In the genomic region with DNA sequence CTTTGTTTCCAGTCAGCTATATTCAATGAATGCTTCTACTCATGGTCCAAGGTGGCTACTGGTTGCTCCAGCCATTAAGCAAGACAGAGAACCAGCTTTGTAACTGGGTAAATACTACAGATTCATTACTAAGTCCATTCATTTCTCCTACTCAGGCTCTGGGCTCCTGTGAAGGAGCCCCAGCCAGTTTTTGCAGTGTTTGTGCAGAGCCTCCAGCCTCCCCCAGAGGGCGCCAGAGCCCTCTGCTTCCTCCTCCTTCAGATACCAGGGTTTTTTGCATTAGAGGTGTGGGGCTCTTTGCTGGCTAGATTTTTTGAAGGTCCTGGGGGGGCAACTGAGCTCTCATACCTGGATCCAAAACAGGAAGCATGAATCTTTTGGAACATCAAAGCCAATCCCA, we compare ENCODE assay signal across 9 mouse cellular contexts. TPM values are rescaled to one million over a fixed set of nuclear protein-coding genes. Genes with fewer than 3 reads are reported as not detected.
DNase-seq lines count a peak whose midpoint lies in the region; ATAC-seq and TF ChIP-seq lines count a peak whose summit lies in the region.
"Had no signal": no experiment of that assay in that cellular context is flagged by ENCODE, and none has a peak within 500 bp of the region (broad histone marks: within the 10 kb centered on the region; RNA-seq: fewer than 3 reads in every experiment).

No protein-coding gene starts in this region.

- H3K4me2 ChIP-seq in liver, embryonic 13.5 days, result no peak overlapping the region
- no peak overlapping the region for H3K4me2 ChIP-seq in neural tube, embryonic 15.5 days
- H3K4me2 ChIP-seq: heart, embryonic 15.5 days had no signal

- H3K9ac ChIP-seq in heart, adult 2 months (ENCODE audit: low read depth, low read length), result no peak overlapping the region
- no peak overlapping the region for H3K9ac ChIP-seq in liver, embryonic 13.5 days
- H3K9ac ChIP-seq in neural tube, embryonic 15.5 days (replicated peaks), result no peak overlapping the region
- H3K9ac ChIP-seq: heart, embryonic 15.5 days had no signal

- no peaks in the 10 kb centered on the region for H3K79me2 ChIP-seq in heart, adult 2 months (replicated peaks; ENCODE audit: control insufficient read depth, insufficient read depth, low read length)

- peak; percentile 83; the same call in 1 of the 2 replicates for TF ChIP-seq EP300 in heart, adult 2 months (IDR thresholded peaks at IDR 0.05; ENCODE audit: insufficient read depth, low read depth, low read length)

- no peak; the same call in 1 of the 2 replicates for TF ChIP-seq CTCF in heart, adult 2 months (IDR thresholded peaks at IDR 0.05)

- H3K4me1 ChIP-seq in embryonic facial prominence, embryonic 10.5 days, result peaks cover 30% of the 10 kb centered on the region
- H3K4me1 ChIP-seq in heart, adult 2 months (ENCODE audit: control insufficient read depth, insufficient read depth, low read length), result peaks cover 15% of the 10 kb centered on the region
- H3K4me1 ChIP-seq in liver, embryonic 13.5 days (replicated peaks), result peaks cover 36% of the 10 kb centered on the region
- H3K4me1 ChIP-seq in neural tube, embryonic 15.5 days, result no peaks in the 10 kb centered on the region

- intact Hi-C loops in heart, adult 2 months (cut with DNase I), result loop anchor here (1.0 kb wide), 4 partner anchors 47 to 321 kb away; partner anchors contain the start of gene 1700037H04Rik

- 0% methylated on average over 1 of the region's 1 CpGs for WGBS in embryonic facial prominence, embryonic 10.5 days
- 0% methylated on average over 1 of the region's 1 CpGs for WGBS in heart, adult 2 months
- WGBS in liver, embryonic 13.5 days (ENCODE audit: insufficient replicate concordance), result 0% methylated on average over 1 of the region's 1 CpGs
- 0% methylated on average over 1 of the region's 1 CpGs for WGBS in neural tube, embryonic 15.5 days

- no peaks in the 10 kb centered on the region for H3K36me3 ChIP-seq in embryonic facial prominence, embryonic 10.5 days (replicated peaks)
- peaks cover 3% of the 10 kb centered on the region; the same call in 1 of the 2 replicates for H3K36me3 ChIP-seq in heart, adult 2 months (ENCODE audit: control insufficient read depth, insufficient read depth, low read length)
- no peaks in the 10 kb centered on the region for H3K36me3 ChIP-seq in liver, embryonic 13.5 days
- H3K36me3 ChIP-seq in neural tube, embryonic 15.5 days, result no peaks in the 10 kb centered on the region
- H3K36me3 ChIP-seq: heart, embryonic 15.5 days had no signal

- ATAC-seq in CD4-positive, CD25-positive, alpha-beta regulatory T cell, adult 4 months, result peak; percentile 88
- 0 out of 2 replicates have a peak, but pooled peaks have one; percentile 14 for ATAC-seq in liver, embryonic 13.5 days (ENCODE audit: low read depth)
- 0 out of 2 replicates have a peak, but pooled peaks have one; percentile 55 for ATAC-seq in neural tube, embryonic 15.5 days (ENCODE audit: low FRiP score)

- H3K27me3 ChIP-seq in embryonic facial prominence, embryonic 10.5 days (replicated peaks; ENCODE audit: low read depth, poor library complexity, severe bottlenecking), result no peaks in the 10 kb centered on the region
- no peaks in the 10 kb centered on the region for H3K27me3 ChIP-seq in heart, adult 2 months (ENCODE audit: control insufficient read depth, insufficient read depth, low read length)
- H3K27me3 ChIP-seq in liver, embryonic 13.5 days, result no peaks in the 10 kb centered on the region
- H3K27me3 ChIP-seq in neural tube, embryonic 15.5 days (replicated peaks), result no peaks in the 10 kb centered on the region
- H3K27me3 ChIP-seq: heart, embryonic 15.5 days had no signal

- no peaks in the 10 kb centered on the region for H3K9me3 ChIP-seq in embryonic facial prominence, embryonic 10.5 days
- no peaks in the 10 kb centered on the region for H3K9me3 ChIP-seq in liver, embryonic 13.5 days (replicated peaks)
- no peaks in the 10 kb centered on the region for H3K9me3 ChIP-seq in neural tube, embryonic 15.5 days (replicated peaks)
- H3K9me3 ChIP-seq: heart, embryonic 15.5 days had no signal

- TF ChIP-seq POLR2A in heart, adult 2 months (IDR thresholded peaks at IDR 0.05; ENCODE audit: insufficient read depth, low read depth, low read length), result no peak

- peak; percentile 73 for DNase-seq in adrenal gland, postnatal 25 days
- peak; percentile 82 for DNase-seq in embryonic facial prominence, embryonic 10.5 days (ENCODE audit: low spot score)
- DNase-seq in heart, adult 2 months, result peak; percentile 83 to 87
- peak; percentile 83 for DNase-seq in kidney, postnatal 14 days
- DNase-seq in liver, embryonic 13.5 days, result peak; percentile 66
- peak; percentile 81 for DNase-seq in testis, postnatal 10 days (ENCODE audit: low spot score)

- no peak overlapping the region for H3K4me3 ChIP-seq in embryonic facial prominence, embryonic 10.5 days
- no peak overlapping the region for H3K4me3 ChIP-seq in heart, adult 2 months
- H3K4me3 ChIP-seq in liver, embryonic 13.5 days (replicated peaks), result no peak overlapping the region
- H3K4me3 ChIP-seq in neural tube, embryonic 15.5 days (replicated peaks), result no peak overlapping the region
- H3K4me3 ChIP-seq: heart, embryonic 15.5 days had no signal

- no peak overlapping the region for H3K27ac ChIP-seq in embryonic facial prominence, embryonic 10.5 days (replicated peaks)
- peak overlapping the region; percentile 86 for H3K27ac ChIP-seq in heart, adult 2 months
- H3K27ac ChIP-seq in liver, embryonic 13.5 days, result no peak overlapping the region
- H3K27ac ChIP-seq in neural tube, embryonic 15.5 days (replicated peaks), result no peak overlapping the region

RNA-seq across cellular contexts. Expression of gene Siglec1, which starts 8.3 kb away (rescaled TPM):
- polyA plus RNA-seq in CD4-positive, CD25-positive, alpha-beta regulatory T cell, adult 4 months (2017; shearing (Covaris generic)), result not detected
- total RNA-seq in adrenal gland, postnatal 25 days (2021), result 2.6 and 2.7 TPM in 2 replicates
- polyA plus RNA-seq in embryonic facial prominence, embryonic 10.5 days (2016; fragmentation: Nextera tagmentation; extraction: Ambion mirVana), result 0.06 and 0.16 TPM in 2 replicates
- 1 to 10 TPM; 2.1 to 2.5 TPM for total RNA-seq in heart, adult 2 months (2021)
- 3.1 and 3.3 TPM in 2 replicates for polyA plus RNA-seq in heart, adult 2 months (2012; rRNA removed)
- 0.49 and 0.56 TPM in 2 replicates for polyA plus RNA-seq in liver, embryonic 13.5 days (2015; fragmentation: Nextera tagmentation; extraction: Ambion mirVana)
- 0.23 and 0.36 TPM in 2 replicates for polyA plus RNA-seq in neural tube, embryonic 15.5 days (2015; fragmentation: Nextera tagmentation; extraction: Ambion mirVana)

RNA-seq across cellular contexts. Expression of gene Adam33, which starts 31.2 kb away (rescaled TPM):
- polyA plus RNA-seq in CD4-positive, CD25-positive, alpha-beta regulatory T cell, adult 4 months (2017; shearing (Covaris generic)), result 1 to 10 TPM in 1 of 2 experiments, under 1 TPM in 1; 0.95 to 1.9 TPM
- total RNA-seq in adrenal gland, postnatal 25 days (2021), result 3.8 and 4.8 TPM in 2 replicates
- 0.64 and 1.0 TPM in 2 replicates for polyA plus RNA-seq in embryonic facial prominence, embryonic 10.5 days (2016; fragmentation: Nextera tagmentation; extraction: Ambion mirVana)
- 1 to 10 TPM in 1 of 2 experiments, under 1 TPM in 1; 0.73 to 1.6 TPM for total RNA-seq in heart, adult 2 months (2021)
- 7.1 and 10.0 TPM in 2 replicates for polyA plus RNA-seq in heart, adult 2 months (2012; rRNA removed)
- polyA plus RNA-seq in liver, embryonic 13.5 days (2015; fragmentation: Nextera tagmentation; extraction: Ambion mirVana), result 0.45 and 0.71 TPM in 2 replicates
- polyA plus RNA-seq in neural tube, embryonic 15.5 days (2015; fragmentation: Nextera tagmentation; extraction: Ambion mirVana), result 2.0 and 2.9 TPM in 2 replicates

RNA-seq across cellular contexts. Expression of gene Hspa12b, which starts 32.3 kb away (rescaled TPM):
- not detected for polyA plus RNA-seq in CD4-positive, CD25-positive, alpha-beta regulatory T cell, adult 4 months (2017; shearing (Covaris generic))
- 10.8 and 12.2 TPM in 2 replicates for total RNA-seq in adrenal gland, postnatal 25 days (2021)
- 9.7 and 14.1 TPM in 2 replicates for polyA plus RNA-seq in embryonic facial prominence, embryonic 10.5 days (2016; fragmentation: Nextera tagmentation; extraction: Ambion mirVana)
- 10 to 100 TPM; 29.7 to 31.4 TPM for total RNA-seq in heart, adult 2 months (2021)
- polyA plus RNA-seq in heart, adult 2 months (2012; rRNA removed), result 21.9 and 27.8 TPM in 2 replicates
- 2.1 and 2.2 TPM in 2 replicates for polyA plus RNA-seq in liver, embryonic 13.5 days (2015; fragmentation: Nextera tagmentation; extraction: Ambion mirVana)
- polyA plus RNA-seq in neural tube, embryonic 15.5 days (2015; fragmentation: Nextera tagmentation; extraction: Ambion mirVana), result 6.0 and 7.7 TPM in 2 replicates

RNA-seq across cellular contexts. Expression of gene Gm11037, which starts 38.5 kb away (rescaled TPM):
- not detected for polyA plus RNA-seq in CD4-positive, CD25-positive, alpha-beta regulatory T cell, adult 4 months (2017; shearing (Covaris generic))
- total RNA-seq in adrenal gland, postnatal 25 days (2021), result not detected in 2 replicates
- not detected in 2 replicates for polyA plus RNA-seq in embryonic facial prominence, embryonic 10.5 days (2016; fragmentation: Nextera tagmentation; extraction: Ambion mirVana)
- not detected for total RNA-seq in heart, adult 2 months (2021)
- not detected in 2 replicates for polyA plus RNA-seq in heart, adult 2 months (2012; rRNA removed)
- polyA plus RNA-seq in liver, embryonic 13.5 days (2015; fragmentation: Nextera tagmentation; extraction: Ambion mirVana), result not detected in 2 replicates
- polyA plus RNA-seq in neural tube, embryonic 15.5 days (2015; fragmentation: Nextera tagmentation; extraction: Ambion mirVana), result not detected in 2 replicates
- polyA plus RNA-seq: heart, embryonic 15.5 days had no signal

RNA-seq across cellular contexts. Expression of gene Gfra4, which starts 51.9 kb away (rescaled TPM):
- polyA plus RNA-seq in CD4-positive, CD25-positive, alpha-beta regulatory T cell, adult 4 months (2017; shearing (Covaris generic)), result not detected
- 4.2 and 6.3 TPM in 2 replicates for total RNA-seq in adrenal gland, postnatal 25 days (2021)
- 5.6 and 7.2 TPM in 2 replicates for polyA plus RNA-seq in embryonic facial prominence, embryonic 10.5 days (2016; fragmentation: Nextera tagmentation; extraction: Ambion mirVana)
- 1 to 10 TPM; 7.2 to 8.4 TPM for total RNA-seq in heart, adult 2 months (2021)
- polyA plus RNA-seq in heart, adult 2 months (2012; rRNA removed), result 21.3 TPM in 2 replicates
- polyA plus RNA-seq in liver, embryonic 13.5 days (2015; fragmentation: Nextera tagmentation; extraction: Ambion mirVana), result 0.23 and 0.52 TPM in 2 replicates
- 46.4 and 52.1 TPM in 2 replicates for polyA plus RNA-seq in neural tube, embryonic 15.5 days (2015; fragmentation: Nextera tagmentation; extraction: Ambion mirVana)

Comparison
In these comparisons a context has a peak if more than half of its experiments do, and no peak if none do; other contexts are left out.
1. ATAC-seq: peak in every context shown above with its lines; median percentile 88 in CD4-positive, CD25-positive, alpha-beta regulatory T cell, adult 4 months; 55 in neural tube, embryonic 15.5 days; 14 in liver, embryonic 13.5 days.